Mouse (Mus musculus): ENCODE data around the gene Slc22a12.

The Slc22a12 gene

GRCm38 (mm10) chr19:6542367-6543034, at the start of gene Slc22a12:
Slc22a12 (minus strand) TSS chr19:6543032.
- DNase-seq (ENCODE audit: low spot score): no peak

- no peak for DNase-seq (ENCODE audit: low spot score)
Measured at GRCm38 (mm10) chr19:6572001-6572400, 29.2 kb upstream of the Slc22a12 start.

- DNase-seq (ENCODE audit: low spot score): no peak
Measured at GRCm38 (mm10) chr19:6571476-6571875, 28.6 kb upstream of the Slc22a12 start.

GRCm38 (mm10) chr19:6569561-6569960, 26.7 kb upstream of the Slc22a12 start:
- DNase-seq (ENCODE audit: low spot score): no peak

- no peak for DNase-seq (ENCODE audit: low spot score)
Measured at GRCm38 (mm10) chr19:6569021-6569420, 26.2 kb upstream of the Slc22a12 start.

- DNase-seq (ENCODE audit: low spot score): no peak
Measured at GRCm38 (mm10) chr19:6566450-6566849, 23.6 kb upstream of the Slc22a12 start.

- DNase-seq (ENCODE audit: low spot score): no peak
Measured at GRCm38 (mm10) chr19:6565136-6565535, 22.3 kb upstream of the Slc22a12 start.

- no peak for DNase-seq (ENCODE audit: low spot score)
Measured at GRCm38 (mm10) chr19:6560246-6560815, 17.5 kb upstream of the Slc22a12 start.

GRCm38 (mm10) chr19:6559576-6559975, 16.7 kb upstream of the Slc22a12 start:
- DNase-seq (ENCODE audit: low spot score): no peak

GRCm38 (mm10) chr19:6553819-6554582, 11.2 kb upstream of the Slc22a12 start:
- DNase-seq (ENCODE audit: low spot score): no peak

GRCm38 (mm10) chr19:6553174-6553573, 10.3 kb upstream of the Slc22a12 start:
- no peak for DNase-seq (ENCODE audit: low spot score)

GRCm38 (mm10) chr19:6552302-6553028, 9.6 kb upstream of the Slc22a12 start:
- DNase-seq (ENCODE audit: low spot score): peak; percentile 44

GRCm38 (mm10) chr19:6551215-6551614, 8.4 kb upstream of the Slc22a12 start:
- no peak for DNase-seq (ENCODE audit: low spot score)

GRCm38 (mm10) chr19:6549566-6549965, 6.7 kb upstream of the Slc22a12 start:
- DNase-seq (ENCODE audit: low spot score): no peak

GRCm38 (mm10) chr19:6548431-6549410, 5.9 kb upstream of the Slc22a12 start:
- DNase-seq (ENCODE audit: low spot score): peak; percentile 28

GRCm38 (mm10) chr19:6547801-6548200, 5.0 kb upstream of the Slc22a12 start:
- DNase-seq (ENCODE audit: low spot score): no peak

GRCm38 (mm10) chr19:6546096-6546495, 3.3 kb upstream of the Slc22a12 start:
- no peak for DNase-seq (ENCODE audit: low spot score)

GRCm38 (mm10) chr19:6545481-6545880, 2.6 kb upstream of the Slc22a12 start:
- DNase-seq (ENCODE audit: low spot score): no peak

- DNase-seq (ENCODE audit: low spot score): no peak
Measured at GRCm38 (mm10) chr19:6544712-6545111, 1.9 kb upstream of the Slc22a12 start.

- no peak for DNase-seq (ENCODE audit: low spot score)
Measured at GRCm38 (mm10) chr19:6543518-6543917, 686 bp upstream of the Slc22a12 start.

GRCm38 (mm10) chr19:6543035-6543383, 177 bp upstream of the Slc22a12 start:
- DNase-seq (ENCODE audit: low spot score): no peak

Data from ovary, postnatal 36 days (tissue).